Mouse (Mus musculus) C2C12 (cell line): ENCODE results near the gene Cds1.

Experiments
- CTCF ChIP-seq: IDR thresholded peaks from one replicate; pipeline ENCODE4 v1.5.1; 2011; ENCODE audit not compliant: control insufficient read depth, insufficient read depth, insufficient read length
- MAX ChIP-seq: IDR thresholded peaks from one replicate; pipeline ENCODE4 v1.6.1; 2011; ENCODE audit warnings: mild to moderate bottlenecking, control low read depth
- MYOG ChIP-seq: IDR thresholded peaks from one replicate; pipeline ENCODE4 v1.6.1; 2011; ENCODE audit not compliant: control insufficient read depth, insufficient read length; ENCODE audit errors: extremely low read depth

GRCm38 (mm10) chr5:101819216-101819615 lies 54.3 kb downstream of the Cds1 start:
- no peak for TF ChIP-seq CTCF
- no peak for TF ChIP-seq MAX
- no peak for TF ChIP-seq MYOG
